Mouse (Mus musculus) embryonic stem cell, embryonic (primary cell): ENCODE data around the gene Mest.

ENCODE experiments used
- CTCF ChIA-PET, 4 experiments: fragments of 300-600 bp in 2 of 4; fragments of 350-600 bp in 2 of 4; sonication (Branson Sonifier 250); formaldehyde crosslinking; loops; one replicate each; lab custom pipeline; 2022; ENCODE audit warnings: inconsistent platforms in 2 of 4; lab: Charles Lee
- POLR2A ChIA-PET, 4 experiments: fragments of 300-600 bp in 2 of 4; fragments of 350-600 bp in 2 of 4; sonication (Branson Sonifier 250); formaldehyde crosslinking; loops; one replicate each; lab custom pipeline; 2022; ENCODE audit warnings: antibody characterized with exemption in 4 of 4, inconsistent platforms in 1 of 4; lab: Charles Lee

The Mest gene

DNA sequence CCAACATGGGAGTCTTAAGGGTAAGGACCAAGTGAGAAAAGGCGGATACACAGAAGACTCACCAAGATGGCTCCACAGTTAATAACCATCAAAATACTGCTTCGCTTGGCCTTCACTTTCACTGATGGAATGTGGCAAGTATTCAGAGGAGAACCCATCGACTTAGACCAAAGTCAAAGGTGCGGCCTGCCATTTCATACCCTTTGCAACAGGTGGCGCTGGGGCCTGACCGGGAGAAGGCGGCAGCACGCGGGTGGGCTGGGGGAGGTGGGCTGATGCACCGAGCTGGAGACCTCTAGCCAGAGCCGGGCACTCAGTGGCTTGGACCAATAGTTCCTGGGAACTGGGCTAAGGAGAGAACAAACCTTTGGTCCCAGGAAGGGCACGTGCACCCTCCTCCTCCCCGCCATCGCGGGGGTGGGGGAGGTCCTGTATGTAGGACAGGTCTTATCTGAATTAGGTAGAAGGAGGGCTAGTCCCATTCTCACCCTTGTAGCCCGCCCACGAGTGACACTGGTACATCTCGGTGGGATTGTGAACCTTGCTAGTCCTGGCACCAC lies 9.3 kb downstream of the Mest start:
- ChIA-PET POLR2A (interaction anchor here in 2 of 4 experiments (0.6 to 2.8 kb wide), 5 partner anchors 9 to 165 kb away, joined by 3 to 9 read pairs (median 3); no protein-coding TSS in a partner anchor), CTCF (interaction anchor here in 1 of 4 experiments (1.4 kb wide), 1 partner anchor 197 kb away, joined by 4 read pairs; no protein-coding TSS in a partner anchor)

- POLR2A ChIA-PET: interaction anchor here in 2 of 4 experiments (0.6 to 3.5 kb wide), 8 partner anchors 10 to 856 kb away, joined by 3 to 12 read pairs (median 4); partner anchors contain the start of genes Ssmem1 (in 1 of the 2) and Tmem209 (in 1 of the 2)
- CTCF ChIA-PET: interaction anchor here in 2 of 4 experiments (0.6 to 1.1 kb wide), 4 partner anchors 40 to 214 kb away, joined by 3 to 4 read pairs (median 4); partner anchors contain the start of gene Cep41 (in 1 of the 2)
These were observed 11.1 kb downstream of the Mest start for GRCm38 (mm10) chr6:30734465-30734864.

GRCm38 (mm10) chr6:30734988-30735727 lies 11.8 kb downstream of the Mest start:
- ChIA-PET CTCF (interaction anchor here in 2 of 4 experiments (0.6 to 1.1 kb wide), 2 partner anchors 42 to 200 kb away, joined by 3 to 10 read pairs; partner anchors contain the start of gene Cep41 (in 1 of the 2)), POLR2A (interaction anchor here in 2 of 4 experiments (0.6 to 3.5 kb wide), 5 partner anchors 10 to 482 kb away, joined by 3 to 12 read pairs (median 5); partner anchors contain the start of genes Ssmem1 (in 1 of the 2) and Tmem209 (in 1 of the 2))

DNA sequence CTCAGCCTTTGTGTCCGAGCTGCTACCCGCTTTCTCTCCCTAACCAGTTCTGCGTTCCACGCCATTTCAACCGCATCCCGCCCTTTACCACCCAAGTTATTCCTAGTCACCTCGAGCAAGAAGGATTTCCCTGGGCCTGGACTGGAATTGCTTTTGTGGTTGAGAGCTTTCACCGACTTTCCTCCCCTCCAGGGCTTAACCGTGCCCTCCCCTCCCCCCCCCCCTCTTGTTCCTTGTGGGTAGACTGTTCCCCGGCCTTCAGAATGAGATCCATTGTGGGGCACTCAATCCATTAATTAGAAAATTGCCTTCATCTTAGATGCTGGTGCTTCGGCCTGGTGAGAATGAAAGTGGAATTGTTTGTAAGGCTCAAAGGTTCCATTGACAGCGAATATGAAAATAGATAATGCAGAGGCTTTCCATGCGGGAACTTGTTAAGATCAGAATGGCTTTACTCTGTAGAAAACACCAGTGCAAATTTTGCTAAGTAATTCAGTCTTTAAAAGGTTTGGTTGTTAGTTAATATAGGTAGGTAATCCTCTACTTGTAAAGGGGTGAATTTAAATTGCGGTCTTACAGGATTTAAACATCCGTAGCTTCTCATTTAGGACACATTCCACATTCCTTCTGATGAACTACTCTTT lies 12.5 kb downstream of the Mest start:
- ChIA-PET POLR2A (interaction anchor here in 1 of 4 experiments (0.7 to 3.5 kb wide), 2 partner anchors 142 to 227 kb away, joined by 3 to 12 read pairs; partner anchors contain the start of genes Ssmem1 and Tmem209), CTCF (interaction anchor here in 1 of 4 experiments (1.1 kb wide), 1 partner anchor 42 kb away, joined by 3 read pairs; the partner anchor contains the start of gene Cep41)

GRCm38 (mm10) chr6:30736372-30736762 lies 13.0 kb downstream of the Mest start:
- ChIA-PET CTCF (interaction anchor here in 3 of 4 experiments (0.5 to 1.5 kb wide), 7 partner anchors 43 to 335 kb away, joined by 3 to 6 read pairs (median 3); partner anchors contain the start of genes Cep41 (in 1 of the 3) and Klhdc10 (in 1 of the 3)), POLR2A (interaction anchor here in 3 of 4 experiments (0.7 to 3.5 kb wide), 7 partner anchors 14 to 335 kb away, joined by 3 to 12 read pairs (median 4); partner anchors contain the start of genes Ssmem1 (in 2 of the 3), Tmem209 (in 2 of the 3), Cep41 (in 1 of the 3) and Klhdc10 (in 1 of the 3))

DNA sequence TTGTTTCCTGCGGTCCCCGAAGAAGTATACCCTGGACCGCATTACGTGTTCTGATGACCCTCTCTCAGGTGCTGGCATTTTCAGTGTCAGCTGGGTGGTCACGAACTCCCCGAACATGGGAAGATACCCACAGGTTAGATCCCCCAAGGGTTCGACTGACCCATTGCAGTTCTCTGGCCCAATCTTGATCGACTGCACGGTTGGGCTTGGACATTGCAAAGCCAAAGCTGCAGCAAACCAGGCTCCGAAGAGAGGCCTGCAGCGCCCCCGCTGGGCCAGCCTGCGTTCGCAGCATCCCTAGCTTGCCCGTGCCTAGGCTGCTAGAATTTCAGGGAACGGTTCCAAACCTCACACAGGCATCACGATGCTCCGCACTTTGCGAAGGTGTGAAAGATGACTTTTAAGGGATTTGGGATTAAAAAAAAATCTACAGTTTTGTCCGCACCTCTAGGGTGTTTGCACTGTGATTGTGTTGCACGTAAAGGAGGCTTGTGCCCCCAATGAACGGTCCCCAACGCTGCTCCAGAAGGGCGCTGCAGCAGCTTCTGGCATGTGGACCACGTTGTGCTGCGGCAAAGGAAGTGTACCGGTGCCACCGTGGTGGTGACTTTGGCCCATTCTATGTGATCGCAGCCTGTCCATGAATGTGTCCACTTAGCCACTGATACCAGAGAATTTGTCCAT lies 13.7 kb downstream of the Mest start:
- POLR2A ChIA-PET: interaction anchor here in 3 of 4 experiments (0.7 to 1.5 kb wide), 12 partner anchors 12 to 335 kb away, joined by 3 to 9 read pairs (median 3); partner anchors contain the start of genes Cep41 (in 1 of the 3), Klhdc10 (in 1 of the 3), Ssmem1 (in 1 of the 3) and Tmem209 (in 1 of the 3)
- CTCF ChIA-PET: interaction anchor here (0.5 to 1.8 kb wide), 15 partner anchors 43 to 335 kb away, joined by 3 to 6 read pairs (median 3); partner anchors contain the start of genes Cep41 (in 1 of the 4), Klhdc10 (in 1 of the 4), Ssmem1 (in 1 of the 4) and Tmem209 (in 1 of the 4)

- CTCF ChIA-PET: interaction anchor here in 3 of 4 experiments (0.5 to 1.8 kb wide), 13 partner anchors 44 to 359 kb away, joined by 3 to 5 read pairs (median 3); partner anchors contain the start of genes Cep41 (in 1 of the 3), Klhdc10 (in 1 of the 3), Ssmem1 (in 1 of the 3) and Tmem209 (in 1 of the 3)
These were observed 14.5 kb downstream of the Mest start for GRCm38 (mm10) chr6:30737548-30738463.

DNA sequence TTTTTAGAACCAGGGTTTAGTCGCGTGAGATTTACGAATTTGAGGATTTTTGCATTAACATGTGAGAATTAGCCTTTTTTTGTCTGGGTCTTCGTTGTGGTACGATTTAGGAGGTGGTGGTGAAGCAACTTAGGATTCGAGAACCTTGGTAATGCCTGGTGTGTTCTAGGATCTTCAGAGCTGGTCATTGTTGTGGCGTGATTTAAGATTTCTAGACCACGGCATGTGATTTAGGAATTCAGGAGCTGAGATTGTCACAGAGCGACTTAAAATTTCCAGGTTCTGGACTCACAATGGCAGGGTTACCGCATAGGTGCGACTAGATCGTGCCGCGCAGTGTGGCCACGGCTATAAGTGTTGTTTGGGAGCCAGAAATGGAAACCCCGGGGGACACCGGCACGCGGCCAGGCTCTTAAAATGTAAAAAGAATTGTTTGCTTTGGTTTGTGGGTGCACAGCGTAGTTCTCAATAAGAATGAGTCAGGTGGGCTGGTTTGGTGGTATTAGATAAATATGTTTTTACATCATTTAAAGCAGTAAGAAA lies 15.2 kb downstream of the Mest start:
- ChIA-PET POLR2A (interaction anchor here in 2 of 4 experiments (0.9 to 1.9 kb wide), 10 partner anchors 9 to 282 kb away, joined by 3 to 9 read pairs (median 3); partner anchors contain the start of genes Mest (in 1 of the 2), Ssmem1 (in 1 of the 2) and Tmem209 (in 1 of the 2)), CTCF (interaction anchor here in 3 of 4 experiments (0.5 to 1.8 kb wide), 3 partner anchors 203 to 360 kb away, joined by 3 to 5 read pairs (median 4); no protein-coding TSS in a partner anchor)

More at GRCm38 (mm10) chr6:30737548-30738463, 14.5 kb downstream of the Mest start:
- POLR2A ChIA-PET: interaction anchor here in 2 of 4 experiments (0.6 to 1.9 kb wide), 21 partner anchors 9 to 281 kb away, joined by 3 to 9 read pairs (median 3); partner anchors contain the start of genes Ssmem1 (in 2 of the 2), Tmem209 (in 2 of the 2), Cep41 (in 1 of the 2) and Mest (in 1 of the 2)

GRCm38 (mm10) chr6:30739177-30739747 lies 15.9 kb downstream of the Mest start:
- CTCF ChIA-PET: interaction anchor here in 2 of 4 experiments (0.7 to 1.3 kb wide), 3 partner anchors 52 to 293 kb away, joined by 3 to 4 read pairs (median 3); no protein-coding TSS in a partner anchor
- POLR2A ChIA-PET: interaction anchor here in 3 of 4 experiments (0.5 to 1.9 kb wide), 13 partner anchors 11 to 640 kb away, joined by 3 to 9 read pairs (median 5); partner anchors contain the start of genes Ssmem1 (in 2 of the 3), Tmem209 (in 2 of the 3) and Mest (in 1 of the 3)

- POLR2A ChIA-PET: interaction anchor here in 2 of 4 experiments (0.9 to 3.3 kb wide), 5 partner anchors 11 to 235 kb away, joined by 3 to 9 read pairs (median 3); partner anchors contain the start of genes Ssmem1 (in 1 of the 2) and Tmem209 (in 1 of the 2)
- CTCF ChIA-PET: no interaction called here
These were observed 21.5 kb downstream of the Mest start for GRCm38 (mm10) chr6:30744846-30745245.

- POLR2A ChIA-PET: interaction anchor here in 2 of 4 experiments (0.9 to 3.3 kb wide), 3 partner anchors 12 to 87 kb away, joined by 3 to 9 read pairs (median 3); no protein-coding TSS in a partner anchor
- CTCF ChIA-PET: interaction anchor here in 1 of 4 experiments (0.8 kb wide), 1 partner anchor 210 kb away, joined by 3 read pairs; no protein-coding TSS in a partner anchor
These were observed 22.2 kb downstream of the Mest start for GRCm38 (mm10) chr6:30745591-30745990.

- POLR2A ChIA-PET: interaction anchor here in 2 of 4 experiments (0.8 to 1.0 kb wide), 2 partner anchors 10 to 239 kb away, joined by 3 read pairs; no protein-coding TSS in a partner anchor
These were observed 24.4 kb downstream of the Mest start for GRCm38 (mm10) chr6:30747631-30748357.

GRCm38 (mm10) chr6:30748358-30748910 lies 25.1 kb downstream of the Mest start:
- CTCF ChIA-PET: no interaction called here
- POLR2A ChIA-PET: no interaction called here

More at GRCm38 (mm10) chr6:30747631-30748357, 24.4 kb downstream of the Mest start:
- CTCF ChIA-PET: no interaction called here
